Mouse (Mus musculus): Measurements from ENCODE around the gene Skint9.
"Not testable (repeated sequence)": the region's sequence is repeated elsewhere in the genome, so short reads cannot be mapped to it uniquely, and the experiment has no call there.

Gene Skint9

GRCm38 (mm10) chr4:112433885-112434284 lies at the start of gene Skint9:
Gene Skint9, minus strand, starts transcription at chr4:112433985.
- no peak for DNase-seq

- DNase-seq, result no peak
These were observed 1.1 kb downstream of the Skint9 start for GRCm38 (mm10) chr4:112432685-112433084.

GRCm38 (mm10) chr4:112432223-112432622 lies 1.6 kb downstream of the Skint9 start:
- no peak for DNase-seq

- not testable (repeated sequence) for DNase-seq
These were observed 84.7 kb downstream of the Skint9 start for GRCm38 (mm10) chr4:112349111-112349510.

Measured in kidney, postnatal 4 days (tissue).